Mouse (Mus musculus) cerebellum, adult 9-10 months (tissue): ENCODE measurements around the gene Caln1.

Experiments used
- DNase-seq: peaks from one replicate; pipeline ENCODE4 v3.0.0; 2022

Gene Caln1

DNA sequence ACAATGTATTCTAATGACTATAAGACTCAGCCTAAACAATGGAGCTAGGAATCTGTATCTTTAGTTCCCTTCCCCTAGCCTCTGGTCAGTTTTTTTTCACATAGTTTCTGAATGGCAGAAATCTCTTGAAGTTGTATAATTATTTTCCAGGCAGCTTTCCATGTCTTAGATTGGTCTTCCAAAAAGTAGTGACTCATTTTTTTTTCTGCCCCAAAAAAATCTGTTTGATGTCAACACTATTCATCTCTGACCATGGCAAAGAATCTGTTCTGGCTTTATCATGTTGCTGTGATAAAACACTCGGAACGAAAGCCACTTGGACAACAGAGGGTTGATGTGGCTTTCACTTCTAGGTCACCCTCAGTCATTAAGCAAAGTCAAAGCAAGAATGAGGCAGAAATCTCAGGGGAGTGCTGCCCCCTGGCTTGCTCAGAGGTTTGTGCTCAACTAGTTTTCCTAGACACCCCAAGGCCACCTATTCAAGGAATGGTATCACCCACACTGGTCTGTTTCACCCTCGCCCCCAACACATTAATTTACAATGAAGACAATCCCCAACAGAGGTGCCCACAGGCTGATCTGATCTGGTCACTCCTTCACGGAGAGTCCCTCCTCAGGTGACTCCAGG is 450.9 kb downstream of the Caln1 start:
- no peak for DNase-seq

- DNase-seq, result no peak
These were observed 451.4 kb downstream of the Caln1 start for GRCm38 (mm10) chr5:130820661-130821060.

GRCm38 (mm10) chr5:130825797-130826196 is 456.5 kb downstream of the Caln1 start:
- DNase-seq, result peak; percentile 56

- no peak for DNase-seq
These were observed 479.3 kb downstream of the Caln1 start for GRCm38 (mm10) chr5:130848562-130848961.

DNA sequence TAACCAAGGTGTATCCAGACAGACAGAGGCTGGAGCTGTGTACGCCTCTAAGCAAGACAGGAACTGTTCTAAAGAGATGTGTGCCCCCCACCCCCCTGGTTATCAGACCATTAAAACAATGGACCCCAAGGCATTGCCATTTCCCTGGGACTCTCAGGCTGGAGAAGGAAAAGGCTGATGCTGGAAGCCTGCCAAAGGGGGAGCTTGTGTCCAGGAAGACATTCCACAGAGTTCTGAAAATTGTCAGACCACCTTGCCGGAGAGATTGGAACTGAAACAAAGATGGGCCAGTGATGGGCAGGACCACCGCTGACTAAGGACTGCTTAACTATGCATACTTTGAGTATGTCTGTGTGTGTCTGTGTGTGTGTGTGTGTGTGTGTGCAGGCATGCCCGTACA is 480.4 kb downstream of the Caln1 start:
- DNase-seq, result no peak

- no peak for DNase-seq
These were observed 482.9 kb downstream of the Caln1 start for GRCm38 (mm10) chr5:130852182-130852581.

DNA sequence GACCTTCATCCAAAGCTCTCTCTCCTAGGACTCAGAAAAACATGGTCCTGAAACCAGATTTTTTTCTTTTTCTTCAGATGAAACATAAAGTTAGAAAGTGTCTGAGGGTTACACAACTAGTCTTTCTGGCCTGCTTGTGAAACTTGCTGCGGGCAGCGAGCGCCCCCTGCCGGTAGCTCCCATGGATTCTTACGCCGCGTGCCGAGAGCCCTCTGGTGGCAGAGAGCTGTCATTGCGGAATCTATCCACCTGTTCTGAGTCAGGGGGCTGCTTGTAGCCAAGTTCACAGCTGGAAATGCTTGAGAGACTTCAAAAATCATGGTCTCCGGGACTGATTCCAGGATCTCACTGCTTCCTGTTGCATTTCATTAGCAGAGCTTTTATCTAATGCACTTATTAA is 484.1 kb downstream of the Caln1 start:
- peak; percentile 90 for DNase-seq

DNA sequence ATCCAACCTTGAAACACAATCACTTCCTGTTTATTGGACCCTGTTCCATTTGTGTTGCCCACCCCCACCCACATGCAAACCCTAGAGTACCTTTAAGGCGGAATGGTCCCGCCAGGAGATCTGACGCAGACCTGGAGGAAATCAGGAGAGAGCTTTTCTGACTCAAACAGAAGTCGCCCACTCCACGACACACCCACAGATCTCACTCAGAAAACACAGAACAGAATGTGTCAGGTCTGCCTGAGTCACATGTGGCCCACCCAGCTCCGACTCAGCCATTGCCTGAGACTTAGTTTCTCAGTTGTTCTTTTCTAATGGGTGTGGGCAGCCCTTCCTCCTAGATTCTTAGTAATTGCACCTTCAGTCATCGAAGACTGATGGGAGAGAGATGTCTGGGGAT is 485.2 kb downstream of the Caln1 start:
- no peak for DNase-seq

DNA sequence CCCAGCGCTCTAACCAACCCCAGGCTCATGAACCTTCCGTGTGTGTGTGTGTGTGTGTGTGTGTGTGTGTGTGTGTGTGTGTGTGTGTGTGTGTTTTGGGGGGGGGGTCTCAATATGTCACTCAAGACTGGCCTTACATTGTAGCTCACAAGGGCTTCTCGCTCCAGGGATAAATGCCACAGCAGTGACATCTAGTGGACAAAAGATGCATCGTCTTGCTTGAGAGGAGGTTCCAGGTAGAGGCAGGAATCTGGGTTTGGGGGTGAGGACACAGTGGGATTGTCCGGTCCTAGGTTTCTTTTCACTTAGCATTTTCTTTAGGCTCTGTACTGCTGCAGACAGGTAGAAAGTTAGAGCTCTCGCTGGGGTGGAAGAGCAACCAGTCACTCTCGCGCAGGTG is 488.9 kb downstream of the Caln1 start:
- DNase-seq, result peak; percentile 72

GRCm38 (mm10) chr5:130858706-130859105 is 489.5 kb downstream of the Caln1 start:
- DNase-seq, result no peak

DNA sequence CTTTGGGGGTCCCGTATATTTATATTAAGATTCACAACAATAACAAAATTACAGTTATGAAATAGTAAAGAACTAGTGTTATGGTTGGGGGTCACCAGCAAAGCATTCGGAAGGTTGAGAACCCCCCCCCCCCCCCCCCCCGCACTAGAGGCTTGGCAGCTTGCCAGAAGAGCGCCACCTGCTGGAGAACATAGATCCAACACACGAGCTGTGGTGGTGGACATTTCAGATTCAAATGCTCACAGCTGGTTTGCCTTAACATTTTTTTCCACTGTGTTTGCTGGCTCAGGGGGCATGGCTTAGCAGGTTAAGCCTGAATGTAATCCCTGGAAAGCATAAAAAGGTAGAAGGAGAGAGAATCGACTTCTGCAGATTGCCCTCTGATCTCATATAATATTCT is 490.5 kb downstream of the Caln1 start:
- DNase-seq, result no peak

DNA sequence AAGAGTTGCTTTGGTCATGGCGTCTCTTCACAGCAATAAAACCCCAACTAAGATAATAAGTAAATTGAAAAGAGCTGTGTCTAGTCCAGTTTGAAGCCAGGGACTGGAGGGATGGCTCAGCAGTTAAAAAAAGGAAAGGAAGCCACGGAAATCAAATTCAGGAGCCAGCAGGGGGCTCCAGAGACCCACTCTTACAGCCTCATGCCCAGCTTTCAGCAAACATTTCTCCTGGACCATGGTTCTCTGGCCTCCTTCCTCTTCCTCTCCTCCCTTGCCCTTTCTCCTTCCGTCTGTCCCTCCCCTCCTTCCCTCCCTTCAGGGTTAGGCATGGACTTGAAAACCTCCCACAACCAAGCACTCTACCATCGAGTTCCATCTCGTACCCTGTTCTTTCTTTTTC is 493.0 kb downstream of the Caln1 start:
- DNase-seq, result peak; percentile 80

DNA sequence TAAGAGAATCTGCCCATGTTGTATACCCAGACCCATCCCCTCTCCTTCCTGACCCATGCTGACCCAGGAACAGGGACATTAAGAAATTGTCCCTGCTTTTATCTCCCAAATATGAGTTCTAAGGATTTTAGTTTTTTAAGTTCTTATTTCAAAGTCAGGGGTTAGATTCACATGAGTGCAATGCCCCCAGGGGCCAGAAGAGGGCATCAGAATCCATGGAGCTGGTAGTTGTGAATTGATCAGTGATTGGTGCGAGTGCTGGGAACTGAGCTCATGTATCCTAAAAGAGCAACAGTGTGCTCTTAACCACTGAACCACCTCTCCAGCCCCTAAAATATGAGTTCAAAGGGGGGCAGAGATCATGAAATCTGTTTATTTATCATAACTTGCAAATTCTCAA is 500.6 kb downstream of the Caln1 start:
- DNase-seq, result peak; percentile 53

GRCm38 (mm10) chr5:130871086-130871485 is 501.8 kb downstream of the Caln1 start:
- DNase-seq, result peak; percentile 96

DNA sequence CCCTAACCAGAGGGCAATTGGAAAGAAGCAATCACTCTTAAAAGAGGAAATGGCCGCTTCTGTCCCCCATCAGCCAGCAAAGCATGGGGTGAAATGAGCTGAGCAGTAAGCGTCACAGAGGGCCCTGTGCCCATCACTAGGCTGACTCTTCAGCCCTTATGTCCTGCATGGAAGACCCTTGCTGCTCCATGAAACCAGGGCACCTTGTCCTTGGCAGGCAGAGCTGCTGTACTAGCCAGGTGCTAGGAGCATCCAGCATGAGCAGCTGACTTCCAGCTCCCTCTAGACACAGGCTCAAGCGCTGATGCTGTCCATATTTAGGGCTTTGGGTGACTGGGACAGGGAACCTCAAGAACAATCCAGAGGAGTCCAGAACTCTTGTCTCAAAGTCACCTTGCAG is 506.1 kb downstream of the Caln1 start:
- peak; percentile 52 for DNase-seq

- no peak for DNase-seq
These were observed 511.1 kb downstream of the Caln1 start for GRCm38 (mm10) chr5:130880331-130880730.

DNA sequence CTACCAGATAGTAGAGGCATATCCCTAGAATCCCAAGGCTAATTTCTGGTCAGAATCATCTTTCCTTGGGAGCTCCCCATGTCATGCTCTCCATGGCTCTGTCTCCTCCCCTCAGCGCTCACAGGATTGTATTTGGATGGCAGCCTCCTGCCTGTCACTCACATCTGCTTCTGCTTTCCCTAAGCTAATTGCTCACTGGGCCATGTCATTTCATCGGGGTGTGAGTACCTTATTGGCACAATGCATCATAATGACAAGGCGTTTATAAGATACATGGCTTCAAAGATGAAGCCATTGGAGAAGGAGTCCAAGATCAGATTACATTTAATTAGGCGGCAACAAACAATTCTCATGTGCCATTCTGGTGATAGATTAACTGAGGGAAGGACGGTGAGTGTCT is 522.5 kb downstream of the Caln1 start:
- DNase-seq, result no peak

DNA sequence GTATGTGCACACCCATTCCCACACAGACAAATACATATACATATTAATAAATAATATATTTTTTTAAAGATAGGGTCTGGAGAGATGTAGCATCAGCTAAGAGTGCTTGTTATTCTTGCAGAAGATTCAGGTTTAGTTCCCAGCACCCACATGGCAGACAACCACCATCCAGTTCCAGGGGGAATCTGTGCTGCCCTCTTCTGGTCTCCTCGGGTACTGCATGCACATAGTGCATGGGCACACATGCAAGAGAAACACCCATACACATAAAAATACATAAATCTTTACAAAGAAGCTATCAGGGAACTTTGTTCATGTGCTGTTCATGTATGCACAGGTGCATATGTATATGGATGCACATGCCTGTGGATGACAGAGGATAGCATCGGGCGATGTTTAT is 526.7 kb downstream of the Caln1 start:
- DNase-seq, result no peak
